Mouse (Mus musculus) intestine, postnatal 0 days (tissue): ENCODE measurements around the gene Arhgef33. TPM values are rescaled to one million over a fixed set of nuclear protein-coding genes. Genes with fewer than 3 reads are reported as not detected.

Experiments used
- ATAC-seq: fragments of 200-750 bp; cut with Nextera tagmentation; 2 replicates; pipeline ENCODE4 v1.8.0; 2017; ENCODE audit warnings: mild to moderate bottlenecking, moderate TSS enrichment, moderate library complexity
- H3K27ac ChIP-seq: fragments of 300-500 bp; sonication (generic); 2 replicates; pipeline ENCODE4 v1.5.1; 2014; ENCODE audit warnings: mild to moderate bottlenecking, low read depth, low read length, moderate library complexity
- H3K27me3 ChIP-seq: fragments of 300-500 bp; sonication (generic); replicated peaks from 2 replicates; pipeline ENCODE4 v1.6.1; 2014; ENCODE audit warnings: low read length, mixed read lengths; ENCODE audit not compliant: control insufficient read depth, insufficient read depth
- H3K36me3 ChIP-seq: fragments of 300-500 bp; sonication (generic); 2 replicates; pipeline ENCODE4 v1.6.1; 2014; ENCODE audit warnings: mild to moderate bottlenecking, moderate library complexity; ENCODE audit not compliant: control insufficient read depth, insufficient read depth
- H3K4me1 ChIP-seq: fragments of 300-500 bp; sonication (generic); replicated peaks from 2 replicates; pipeline ENCODE4 v1.6.1; 2014; ENCODE audit warnings: antibody characterized with exemption, low read length, mixed read lengths; ENCODE audit not compliant: control insufficient read depth, insufficient read depth
- H3K4me2 ChIP-seq: fragments of 300-500 bp; sonication (generic); replicated peaks from 2 replicates; pipeline ENCODE4 v1.6.1; 2014; ENCODE audit warnings: low read depth, mild to moderate bottlenecking, moderate library complexity
- H3K4me3 ChIP-seq: fragments of 300-500 bp; sonication (generic); 2 replicates; pipeline ENCODE4 v1.5.1; 2014; ENCODE audit warnings: low read depth, low read length
- H3K9ac ChIP-seq: fragments of 300-500 bp; sonication (generic); 2 replicates; pipeline ENCODE4 v1.6.1; 2014; ENCODE audit warnings: mild to moderate bottlenecking, low read depth, low read length
- H3K9me3 ChIP-seq: fragments of 300-500 bp; sonication (generic); 2 replicates; pipeline ENCODE4 v1.6.1; 2016; ENCODE audit warnings: mixed run types; ENCODE audit not compliant: control insufficient read depth
- CTCF ChIP-seq: sonication (generic); IDR thresholded peaks from 2 replicates; pipeline ENCODE4 v1.5.1; 2016; ENCODE audit warnings: low read depth, mild to moderate bottlenecking, control low read depth, antibody characterized with exemption, moderate library complexity
- WGBS: fragments of 180-500 bp; shearing (Covaris S2); extraction: QIAGEN DNeasy Blood & Tissue Kit; methylation state at CpG from one replicate; pipeline ENCODE4 v1.1.7; 2014; 5-methylcytosine and 5-hydroxymethylcytosine counted together
- polyA plus RNA-seq: library from polyadenylated mRNA; unstranded; fragments of >200 nt; fragmentation: Nextera tagmentation; extraction: Ambion mirVana; gene quantifications from 2 replicates; pipeline ENCODE4 v1.2.1, GENCODE M21; 2015

The Arhgef33 gene
- polyA plus RNA-seq, 1 experiment from 2014 or later, result 1.5 TPM

DNA sequence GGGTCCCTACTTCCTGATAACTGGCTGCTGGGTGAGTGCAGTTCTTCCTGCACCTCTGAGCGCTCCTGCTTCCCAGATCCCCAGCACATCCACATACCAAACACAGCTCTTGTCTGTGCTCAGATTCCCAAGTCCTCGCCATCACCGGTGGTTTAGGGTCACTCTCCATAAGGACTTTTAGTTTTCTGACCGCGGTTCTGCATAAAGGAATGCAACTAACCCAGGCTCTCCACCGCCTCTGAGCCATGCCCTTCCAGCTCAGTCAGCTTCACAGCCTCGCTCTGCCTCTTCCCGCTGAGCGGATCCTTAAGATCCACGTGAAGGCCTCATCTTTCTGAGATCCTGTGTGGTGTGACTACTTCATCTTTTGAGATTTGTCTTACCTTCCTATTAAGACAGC lies 82.8 kb downstream of the Arhgef33 start:
- WGBS, result 76% methylated on average over 10 of the region's 10 CpGs
- TF ChIP-seq CTCF, result no peak

DNA sequence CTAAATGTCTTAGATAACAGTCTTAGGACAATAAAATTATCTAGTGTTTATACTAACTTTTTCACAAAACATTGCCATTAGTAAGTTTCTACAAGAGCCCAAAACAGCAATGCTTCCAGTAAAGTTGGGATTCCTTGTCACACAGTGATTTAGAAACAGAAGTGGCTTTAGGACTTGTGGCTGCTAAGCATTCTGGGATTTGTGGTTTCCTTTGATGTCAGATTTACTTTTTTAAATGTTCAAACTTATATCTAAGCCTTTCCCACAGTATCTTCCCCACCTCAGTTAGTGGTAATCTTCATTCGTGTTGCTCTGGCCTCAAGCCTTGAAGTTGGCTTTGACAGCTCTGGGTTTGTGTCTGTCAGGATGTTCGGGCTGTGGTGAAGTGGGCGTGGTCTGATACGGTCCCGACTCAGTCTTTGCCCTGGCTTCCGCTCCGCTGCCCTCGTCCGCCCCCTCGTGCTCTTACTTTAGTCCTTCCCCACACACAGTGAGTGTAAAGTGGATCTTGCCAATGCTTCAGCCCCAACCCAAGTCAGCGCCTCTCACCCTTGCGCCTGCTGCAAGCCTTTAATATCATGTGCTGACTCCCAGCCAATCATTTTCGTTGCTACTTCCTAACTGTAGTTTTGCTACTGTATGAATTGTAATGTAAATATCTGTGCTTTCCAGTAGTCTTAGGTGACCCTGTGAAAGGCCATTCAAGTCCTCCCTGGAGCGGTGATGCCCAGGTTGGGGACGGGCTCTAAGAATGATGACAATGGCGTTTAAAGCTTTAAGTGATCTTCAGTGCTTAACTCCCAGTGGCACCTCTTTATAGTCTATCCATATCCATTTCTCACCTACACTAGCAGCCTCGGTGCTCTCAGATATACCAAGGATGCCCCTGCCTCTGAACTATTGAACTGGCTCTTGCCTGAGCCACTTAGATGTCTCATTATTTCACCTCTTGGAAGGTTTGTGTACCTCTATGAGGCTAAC lies 84.5 kb downstream of the Arhgef33 start:
- Histone ChIP-seq H3K4me3 (peak overlapping the region; percentile 42), H3K4me1 (no peaks in the 10 kb centered on the region), H3K27ac (no peak overlapping the region), H3K9ac (peak overlapping the region; percentile 23; the same call in 1 of the 2 replicates), H3K4me2 (peak overlapping the region; percentile 76), H3K36me3 (no peaks in the 10 kb centered on the region), H3K9me3 (no peaks in the 10 kb centered on the region), H3K27me3 (no peaks in the 10 kb centered on the region)
- WGBS, result 13% methylated on average over 17 of the region's 17 CpGs
- peak; percentile 75 for TF ChIP-seq CTCF
- peak; percentile 79 for ATAC-seq

More for the DNA sequence above, 82.8 kb downstream of the Arhgef33 start:
- Histone ChIP-seq H3K27me3 (no peaks in the 10 kb centered on the region), H3K9me3 (no peaks in the 10 kb centered on the region), H3K4me1 (no peaks in the 10 kb centered on the region), H3K4me2 (no peak overlapping the region), H3K4me3 (no peak overlapping the region), H3K27ac (no peak overlapping the region), H3K9ac (no peak overlapping the region), H3K36me3 (no peaks in the 10 kb centered on the region)
- no peak for ATAC-seq

DNA sequence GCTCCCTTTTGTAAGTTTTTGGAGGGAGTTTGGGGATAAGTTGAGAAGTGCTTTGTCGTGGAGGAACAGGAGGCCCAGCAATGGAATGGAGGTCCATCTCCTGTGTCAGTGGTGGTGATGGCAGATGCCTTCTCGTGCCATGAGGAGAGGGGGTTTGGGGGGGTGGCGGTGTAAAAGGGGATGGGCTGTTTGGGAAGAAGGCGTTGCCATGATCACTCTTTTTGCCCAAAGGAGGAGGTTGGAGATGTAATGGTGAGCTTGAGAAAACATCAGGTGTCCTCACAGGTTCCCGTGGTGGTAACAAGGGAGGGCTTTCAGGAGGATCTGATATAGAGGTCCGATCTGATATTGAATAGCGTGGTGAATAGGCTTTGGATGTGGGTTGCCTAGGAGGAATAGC lies 91.0 kb downstream of the Arhgef33 start:
- TF ChIP-seq CTCF, result no peak
- ATAC-seq, result no peak
- Histone ChIP-seq H3K36me3 (peaks cover 19% of the 10 kb centered on the region), H3K4me1 (no peaks in the 10 kb centered on the region), H3K9ac (no peak overlapping the region), H3K9me3 (no peaks in the 10 kb centered on the region), H3K27me3 (no peaks in the 10 kb centered on the region), H3K4me2 (no peak overlapping the region), H3K27ac (no peak overlapping the region), H3K4me3 (no peak overlapping the region)
- 96% methylated on average over 7 of the region's 7 CpGs for WGBS

DNA sequence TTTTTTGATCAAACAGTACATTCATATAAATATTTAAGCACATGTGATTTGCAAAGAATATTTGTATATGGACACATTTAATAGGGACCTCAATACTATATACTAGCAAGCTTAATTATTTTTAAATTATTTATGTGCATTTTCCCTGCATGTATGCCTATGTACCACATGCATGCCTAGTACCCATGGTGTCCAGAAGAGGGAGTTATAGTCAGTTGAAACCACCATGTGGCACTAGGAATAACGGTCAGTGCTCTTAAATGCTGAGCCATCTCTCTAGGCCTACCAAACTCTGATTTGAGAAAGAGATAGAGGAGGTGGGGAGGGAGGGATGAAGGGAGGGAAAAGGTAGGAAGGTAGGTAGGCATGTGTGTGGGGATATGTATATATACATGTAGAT lies 104.0 kb downstream of the Arhgef33 start:
- no peak overlapping the region for H3K4me2 ChIP-seq
- TF ChIP-seq CTCF, result peak; percentile 62
- no peak overlapping the region for H3K9ac ChIP-seq
- no peaks in the 10 kb centered on the region for H3K27me3 ChIP-seq
- no peak for ATAC-seq
- 46% methylated on average over 1 of the region's 1 CpGs for WGBS
- H3K4me3 ChIP-seq, result no peak overlapping the region
- H3K36me3 ChIP-seq, result peaks cover 48% of the 10 kb centered on the region
- no peaks in the 10 kb centered on the region for H3K4me1 ChIP-seq
- H3K9me3 ChIP-seq, result no peaks in the 10 kb centered on the region
- no peak overlapping the region for H3K27ac ChIP-seq

DNA sequence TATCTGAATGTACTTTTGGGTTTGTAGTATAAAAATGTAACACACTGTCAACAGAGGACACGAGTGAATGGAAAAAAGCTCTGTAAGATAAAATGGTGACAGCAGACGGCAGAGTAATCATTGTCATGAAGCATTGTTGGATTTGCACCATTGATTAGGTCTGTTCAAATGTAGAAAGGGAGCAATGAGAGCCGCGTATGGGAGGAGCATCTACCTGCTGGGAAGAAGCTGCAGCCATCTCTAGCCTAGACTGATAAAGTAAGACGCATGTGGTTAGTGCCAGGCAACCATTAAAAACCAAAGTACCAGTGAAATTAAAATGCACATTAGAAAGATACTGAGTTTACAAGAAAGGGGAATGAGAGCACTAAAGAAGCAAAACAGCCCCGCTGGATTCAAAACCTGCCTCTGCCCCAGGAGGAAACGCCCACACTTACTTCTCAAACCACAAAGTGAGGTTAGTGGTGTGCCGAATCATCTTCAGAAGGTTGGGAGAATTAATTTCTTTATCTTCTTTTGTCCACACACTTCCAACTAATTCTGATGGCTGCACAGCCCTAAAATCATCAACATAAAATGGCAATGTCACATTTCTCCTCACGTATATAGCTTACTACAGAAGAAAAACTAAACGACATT lies 111.5 kb downstream of the Arhgef33 start:
- TF ChIP-seq CTCF, result no peak
- ATAC-seq, result no peak
- peaks cover 49% of the 10 kb centered on the region for H3K36me3 ChIP-seq
- H3K9ac ChIP-seq, result no peak overlapping the region
- WGBS, result 87% methylated on average over 10 of the region's 10 CpGs
- H3K27ac ChIP-seq, result no peak overlapping the region
- H3K4me1 ChIP-seq, result no peaks in the 10 kb centered on the region
- no peak overlapping the region for H3K4me2 ChIP-seq
- H3K4me3 ChIP-seq, result no peak overlapping the region
- no peaks in the 10 kb centered on the region for H3K27me3 ChIP-seq
- no peaks in the 10 kb centered on the region for H3K9me3 ChIP-seq

DNA sequence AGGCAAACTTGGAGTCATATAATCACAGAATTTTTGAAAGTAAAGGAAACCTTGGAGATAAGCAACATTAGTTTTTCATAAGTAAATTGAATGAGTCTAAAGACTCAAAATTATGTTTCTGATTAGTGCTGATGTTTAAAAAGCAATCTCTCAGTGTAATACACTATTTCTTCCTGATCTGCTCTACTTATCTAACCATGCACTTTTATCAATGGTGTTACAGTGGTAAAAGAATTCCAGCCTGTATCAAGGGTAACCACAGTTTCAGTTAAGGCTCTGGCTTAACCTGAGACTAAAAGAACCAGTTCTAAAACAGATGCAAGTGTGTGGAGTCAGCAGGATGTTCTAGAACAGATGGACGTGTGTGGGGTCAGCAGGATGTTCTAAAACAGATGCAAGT lies 113.8 kb downstream of the Arhgef33 start:
- TF ChIP-seq CTCF, result no peak
- H3K9me3 ChIP-seq, result no peaks in the 10 kb centered on the region
- WGBS, result 91% methylated on average over 1 of the region's 1 CpGs
- H3K27me3 ChIP-seq, result no peaks in the 10 kb centered on the region
- no peak overlapping the region for H3K27ac ChIP-seq
- no peak overlapping the region for H3K9ac ChIP-seq
- no peak for ATAC-seq
- H3K4me2 ChIP-seq, result no peak overlapping the region
- peaks cover 37% of the 10 kb centered on the region for H3K36me3 ChIP-seq
- H3K4me3 ChIP-seq, result no peak overlapping the region
- H3K4me1 ChIP-seq, result no peaks in the 10 kb centered on the region
